Mouse (Mus musculus) liver, embryonic 14.5 days (tissue): ENCODE data around the gene Hmgn2. TPM values are rescaled to one million over a fixed set of nuclear protein-coding genes. Genes with fewer than 3 reads are reported as not detected.

Experiments
- ATAC-seq: fragments of 200-750 bp; cut with Nextera tagmentation; 2 replicates; pipeline ENCODE4 v1.8.0; 2017; ENCODE audit warnings: moderate number of reproducible peaks, mild to moderate bottlenecking, moderate library complexity; ENCODE audit not compliant: insufficient read depth
- DNase-seq, 3 experiments: peaks; one replicate each; pipeline ENCODE4 v3.0.0-alpha.2; 2012 to 2013; ENCODE audit warnings: low read depth in 3 of 3, low spot score in 3 of 3
- H3K27ac ChIP-seq: fragments of 300-500 bp; sonication (generic); 2 replicates; pipeline ENCODE4 v1.5.1; 2014; ENCODE audit warnings: moderate library complexity, mild to moderate bottlenecking, control low read depth, inconsistent platforms
- H3K27me3 ChIP-seq: fragments of 300-500 bp; sonication (generic); 2 replicates; pipeline ENCODE4 v1.6.1; 2014; ENCODE audit warnings: mild to moderate bottlenecking, low read length, moderate library complexity; ENCODE audit not compliant: control insufficient read depth, insufficient read depth
- H3K36me3 ChIP-seq: fragments of 300-500 bp; sonication (generic); replicated peaks from 2 replicates; pipeline ENCODE4 v1.6.1; 2014; ENCODE audit warnings: low read depth; ENCODE audit not compliant: control insufficient read depth, insufficient read depth
- H3K4me1 ChIP-seq, 2 experiments: fragments of 200-500 bp in 1 of 2; fragments of 300-500 bp in 1 of 2; sonication (generic) in 1 of 2; replicated peaks; 2 replicates each; pipeline ENCODE4 v1.6.1; 2012 to 2014; ENCODE audit warnings: antibody characterized with exemption in 1 of 2, inconsistent platforms in 1 of 2, low read length in 1 of 2; ENCODE audit not compliant: control insufficient read depth in 2 of 2, insufficient read depth in 2 of 2
- H3K4me2 ChIP-seq: fragments of 300-500 bp; sonication (generic); 2 replicates; pipeline ENCODE4 v1.6.1; 2014; ENCODE audit warnings: low read depth, mild to moderate bottlenecking, control low read depth, moderate library complexity
- H3K4me3 ChIP-seq, 2 experiments: fragments of 200-500 bp in 1 of 2; fragments of 300-500 bp in 1 of 2; sonication (generic) in 1 of 2; 2 replicates each; pipeline ENCODE4 v1.5.1; 2012 to 2014; ENCODE audit warnings: low read depth in 2 of 2, low read length in 2 of 2, mild to moderate bottlenecking in 2 of 2, control low read depth in 1 of 2, inconsistent platforms in 1 of 2, moderate library complexity in 1 of 2; ENCODE audit not compliant: insufficient read depth in 1 of 2
- H3K9ac ChIP-seq: fragments of 300-500 bp; sonication (generic); replicated peaks from 2 replicates; pipeline ENCODE4 v1.6.1; 2014; ENCODE audit warnings: mild to moderate bottlenecking, control low read depth, moderate library complexity
- H3K9me3 ChIP-seq: fragments of 300-500 bp; sonication (generic); 2 replicates; pipeline ENCODE4 v1.6.1; 2016; ENCODE audit warnings: low read length, mixed read lengths; ENCODE audit not compliant: control insufficient read depth
- CTCF ChIP-seq: IDR thresholded peaks from 2 replicates; pipeline ENCODE4 v1.5.1; 2016; ENCODE audit warnings: antibody characterized with exemption, low read depth, control low read depth
- EP300 ChIP-seq: IDR thresholded peaks from 2 replicates; pipeline ENCODE4 v1.6.1; 2016; ENCODE audit warnings: antibody characterized with exemption, low read depth
- WGBS: fragments of 180-500 bp; shearing (Covaris S2); extraction: QIAGEN DNeasy Blood & Tissue Kit; methylation state at CpG from one replicate; pipeline ENCODE4 v1.1.7; 2014; ENCODE audit not compliant: insufficient replicate concordance; 5-methylcytosine and 5-hydroxymethylcytosine counted together
- polyA plus RNA-seq, 2 experiments: library from polyadenylated mRNA; depleted of rRNA in 1 of 2; stranded (reverse) in 1 of 2; unstranded in 1 of 2; fragments of >200 nt; fragmentation: Nextera tagmentation in 1 of 2; extraction: Ambion mirVana in 1 of 2; gene quantifications; 2 replicates each; pipeline versions ENCODE4 v1.2.1 to v1.2.3; 2012 to 2014

Hmgn2 gene
- polyA plus RNA-seq, 2 experiments, result 233 to 670 TPM

DNA sequence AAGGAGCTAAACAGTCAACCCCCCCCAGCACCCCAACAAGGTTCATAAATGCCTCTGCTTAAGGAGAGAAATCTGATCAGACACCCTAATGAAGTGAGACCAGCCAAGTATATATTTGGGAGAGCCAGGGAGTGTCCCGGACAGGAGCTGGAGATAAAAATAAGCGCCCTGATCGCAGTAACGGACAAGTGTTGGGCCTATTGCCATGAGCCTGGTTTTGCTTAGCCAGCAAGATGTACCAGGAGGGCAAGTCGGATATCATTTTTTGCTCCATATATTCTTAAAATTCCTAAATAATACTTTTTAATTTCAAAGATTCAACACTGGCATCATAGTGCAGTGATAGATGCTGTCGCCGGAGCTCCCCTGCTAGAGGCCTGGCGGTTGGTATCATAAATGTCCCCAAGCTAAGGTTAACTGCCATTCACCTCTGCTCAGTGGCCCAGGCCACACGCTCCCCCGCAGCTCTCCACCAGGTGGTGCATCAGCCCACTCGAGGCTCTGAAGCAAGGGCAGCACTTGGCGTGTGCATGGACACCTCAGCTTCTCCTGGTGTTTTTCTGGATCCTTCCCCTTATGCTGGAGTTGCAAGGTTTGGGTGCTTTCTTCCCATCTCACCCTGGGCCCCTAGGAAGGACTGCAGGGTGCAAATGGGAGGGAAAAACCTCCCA lies 44.5 kb upstream of the Hmgn2 start:
- H3K36me3 ChIP-seq, result no peaks in the 10 kb centered on the region
- ATAC-seq (no peak), DNase-seq (no peak)
- no peaks in the 10 kb centered on the region for H3K9me3 ChIP-seq
- no peak overlapping the region for H3K9ac ChIP-seq
- H3K4me2 ChIP-seq, result no peak overlapping the region
- H3K4me1 ChIP-seq, result peaks cover 0 to 4% of the 10 kb centered on the region in 2 experiments; a peak in 1 of 4 replicates
- H3K27ac ChIP-seq, result no peak overlapping the region
- H3K27me3 ChIP-seq, result peaks cover 21% of the 10 kb centered on the region
- TF ChIP-seq EP300 (no peak), CTCF (peak; percentile 73)
- no peak overlapping the region for H3K4me3 ChIP-seq
- WGBS, result 51% methylated on average over 12 of the region's 12 CpGs

DNA sequence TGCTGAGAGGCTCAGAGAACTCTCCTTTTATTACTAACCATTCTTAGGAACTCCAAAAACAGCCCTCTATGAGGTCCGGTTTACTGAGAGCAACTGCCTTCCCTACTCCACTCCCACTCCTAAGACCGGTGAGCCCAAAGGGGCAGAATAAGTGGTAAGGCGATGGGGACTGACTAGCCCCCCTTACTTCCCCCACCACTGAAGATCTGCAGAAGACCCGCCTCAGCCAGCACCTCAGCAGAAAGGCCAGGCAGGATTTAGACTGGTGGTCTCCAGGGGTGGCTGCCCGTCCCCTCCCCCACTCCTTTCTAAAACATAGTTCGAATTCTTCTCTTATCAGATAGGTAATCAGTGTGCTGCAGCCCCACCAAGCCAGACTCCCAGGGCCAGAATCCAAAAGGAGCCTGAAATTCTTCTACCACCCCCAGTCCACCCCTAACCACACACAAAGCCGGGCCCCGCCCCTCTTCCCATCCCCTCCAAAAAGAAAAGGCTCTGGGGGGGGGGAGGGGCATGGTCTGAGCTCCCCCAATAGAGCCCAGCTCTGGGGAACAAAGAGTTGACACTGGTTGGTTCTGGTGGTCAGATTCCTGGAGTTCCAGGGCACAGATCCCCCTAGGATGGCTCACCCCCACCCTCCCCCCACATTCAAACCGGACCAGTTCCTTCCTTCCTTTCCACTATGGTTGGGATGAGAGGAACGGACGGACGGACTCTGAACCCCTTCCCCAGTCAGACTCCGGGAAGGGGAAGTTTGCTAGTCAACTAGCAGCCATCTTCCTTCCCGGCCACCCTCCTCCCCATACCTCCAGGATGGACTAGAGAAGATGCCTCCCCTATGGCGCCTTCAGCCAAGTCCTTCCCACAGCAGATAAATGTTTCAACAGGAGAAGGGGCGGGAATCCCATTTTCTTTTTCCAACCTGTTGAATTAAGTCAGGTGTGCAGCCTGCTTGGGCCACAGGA lies 43.3 kb upstream of the Hmgn2 start:
- no peaks in the 10 kb centered on the region for H3K9me3 ChIP-seq
- H3K4me1 ChIP-seq, result peaks cover 0 to 4% of the 10 kb centered on the region in 2 experiments; a peak in 1 of 4 replicates
- 14% methylated on average over 16 of the region's 16 CpGs for WGBS
- peak overlapping the region in 1 of 2 experiments; percentile 10; a peak in 1 of 4 replicates for H3K4me3 ChIP-seq
- H3K36me3 ChIP-seq, result no peaks in the 10 kb centered on the region
- DNase-seq (no peak), ATAC-seq (no peak)
- H3K9ac ChIP-seq, result no peak overlapping the region
- no peak overlapping the region for H3K27ac ChIP-seq
- TF ChIP-seq CTCF (no peak), EP300 (no peak)
- H3K4me2 ChIP-seq, result no peak overlapping the region
- H3K27me3 ChIP-seq, result peaks cover 9% of the 10 kb centered on the region

DNA sequence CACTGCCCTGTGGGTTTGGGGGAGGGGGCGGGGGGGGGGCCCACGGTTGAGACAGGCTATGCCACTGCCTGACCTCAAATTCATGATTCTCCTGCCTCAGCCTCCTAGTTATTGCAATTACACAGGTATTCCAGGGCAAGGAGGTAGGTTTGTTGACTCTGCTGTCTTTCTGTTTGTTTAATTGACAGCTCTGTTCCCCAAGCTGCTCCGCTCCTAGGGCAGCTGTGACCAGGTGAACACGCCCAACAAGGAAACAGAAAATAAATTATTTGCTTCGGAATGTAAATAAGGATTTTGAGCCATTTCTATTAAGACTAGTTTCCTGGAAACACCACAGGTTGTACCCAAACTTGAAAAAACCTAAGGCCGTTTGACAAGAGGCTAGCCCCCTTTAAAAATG lies 41.3 kb upstream of the Hmgn2 start:
- ATAC-seq (no peak), DNase-seq (no peak)
- 49% methylated on average over 6 of the region's 6 CpGs for WGBS
- Histone ChIP-seq H3K9me3 (no peaks in the 10 kb centered on the region), H3K4me2 (no peak overlapping the region), H3K9ac (no peak overlapping the region), H3K27ac (no peak overlapping the region), H3K36me3 (no peaks in the 10 kb centered on the region), H3K4me1 (peaks cover 0 to 4% of the 10 kb centered on the region in 2 experiments; a peak in 1 of 4 replicates), H3K4me3 (no peak overlapping the region), H3K27me3 (no peaks in the 10 kb centered on the region)
- TF ChIP-seq EP300 (no peak), CTCF (no peak)

DNA sequence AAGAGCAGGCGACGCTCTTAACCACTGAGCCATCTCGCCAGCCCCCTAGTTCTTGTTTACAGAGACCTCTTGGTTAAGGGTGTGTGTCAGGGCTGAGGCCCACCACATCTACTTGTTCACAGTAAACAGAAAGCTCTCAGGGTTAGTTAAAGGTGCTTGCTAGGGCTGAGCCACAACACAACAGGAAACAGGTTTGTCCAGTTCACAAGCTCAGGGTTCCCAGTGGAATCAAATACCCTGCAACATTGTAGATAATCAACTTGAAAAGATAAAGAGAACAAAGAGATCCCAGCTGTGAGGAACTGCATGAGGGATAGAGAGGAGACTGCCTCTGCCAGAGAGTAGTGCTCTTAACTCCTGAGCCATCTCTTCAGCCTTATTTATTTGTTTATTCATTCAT lies 38.4 kb upstream of the Hmgn2 start:
- no peaks in the 10 kb centered on the region for H3K36me3 ChIP-seq
- H3K9ac ChIP-seq, result no peak overlapping the region
- no peaks in the 10 kb centered on the region for H3K9me3 ChIP-seq
- TF ChIP-seq EP300 (no peak), CTCF (no peak)
- no peaks in the 10 kb centered on the region; a peak in 1 of 4 replicates for H3K4me1 ChIP-seq
- H3K4me3 ChIP-seq, result no peak overlapping the region
- WGBS, result 79% methylated on average over 3 of the region's 3 CpGs
- DNase-seq (no peak), ATAC-seq (no peak)
- no peaks in the 10 kb centered on the region for H3K27me3 ChIP-seq
- H3K4me2 ChIP-seq, result no peak overlapping the region
- no peak overlapping the region for H3K27ac ChIP-seq
